Mouse (Mus musculus) erythroblast, embryonic 14.5 days (primary cell): ENCODE data around the gene Mybph. TPM values are rescaled to one million over a fixed set of nuclear protein-coding genes. Genes with fewer than 3 reads are reported as not detected.

ENCODE experiments used
- H3K27me3 ChIP-seq: 2 replicates; pipeline ENCODE4 v1.6.1; 2012; ENCODE audit warnings: inconsistent platforms; ENCODE audit not compliant: control insufficient read depth
- H3K36me3 ChIP-seq: 2 replicates; pipeline ENCODE4 v1.6.1; 2012; ENCODE audit warnings: mild to moderate bottlenecking, inconsistent platforms; ENCODE audit not compliant: control insufficient read depth
- H3K4me1 ChIP-seq: 2 replicates; pipeline ENCODE4 v1.6.1; 2012; ENCODE audit warnings: inconsistent platforms; ENCODE audit not compliant: control insufficient read depth
- H3K4me3 ChIP-seq: replicated peaks from 2 replicates; pipeline ENCODE3; 2012; ENCODE audit warnings: moderate library complexity, mild to moderate bottlenecking, inconsistent platforms
- H3K9me3 ChIP-seq: 2 replicates; pipeline ENCODE4 v1.6.1; 2012; ENCODE audit warnings: low read length, inconsistent platforms, mixed read lengths; ENCODE audit not compliant: control insufficient read depth
- GATA1 ChIP-seq: IDR thresholded peaks from 2 replicates; pipeline ENCODE4 v1.6.1; 2012; ENCODE audit warnings: low read length, inconsistent platforms, mixed read lengths
- TAL1 ChIP-seq: IDR thresholded peaks from 3 replicates; pipeline ENCODE4 v1.6.1; 2012; ENCODE audit warnings: low read length, inconsistent platforms, mixed read lengths
- polyA plus RNA-seq: library from polyadenylated mRNA; stranded (reverse); fragments of >175 nt; gene quantifications from 2 replicates; pipeline ENCODE4 v1.2.3, GENCODE M21; 2012

Mybph gene
- polyA plus RNA-seq, 1 experiment, result not detected

DNA sequence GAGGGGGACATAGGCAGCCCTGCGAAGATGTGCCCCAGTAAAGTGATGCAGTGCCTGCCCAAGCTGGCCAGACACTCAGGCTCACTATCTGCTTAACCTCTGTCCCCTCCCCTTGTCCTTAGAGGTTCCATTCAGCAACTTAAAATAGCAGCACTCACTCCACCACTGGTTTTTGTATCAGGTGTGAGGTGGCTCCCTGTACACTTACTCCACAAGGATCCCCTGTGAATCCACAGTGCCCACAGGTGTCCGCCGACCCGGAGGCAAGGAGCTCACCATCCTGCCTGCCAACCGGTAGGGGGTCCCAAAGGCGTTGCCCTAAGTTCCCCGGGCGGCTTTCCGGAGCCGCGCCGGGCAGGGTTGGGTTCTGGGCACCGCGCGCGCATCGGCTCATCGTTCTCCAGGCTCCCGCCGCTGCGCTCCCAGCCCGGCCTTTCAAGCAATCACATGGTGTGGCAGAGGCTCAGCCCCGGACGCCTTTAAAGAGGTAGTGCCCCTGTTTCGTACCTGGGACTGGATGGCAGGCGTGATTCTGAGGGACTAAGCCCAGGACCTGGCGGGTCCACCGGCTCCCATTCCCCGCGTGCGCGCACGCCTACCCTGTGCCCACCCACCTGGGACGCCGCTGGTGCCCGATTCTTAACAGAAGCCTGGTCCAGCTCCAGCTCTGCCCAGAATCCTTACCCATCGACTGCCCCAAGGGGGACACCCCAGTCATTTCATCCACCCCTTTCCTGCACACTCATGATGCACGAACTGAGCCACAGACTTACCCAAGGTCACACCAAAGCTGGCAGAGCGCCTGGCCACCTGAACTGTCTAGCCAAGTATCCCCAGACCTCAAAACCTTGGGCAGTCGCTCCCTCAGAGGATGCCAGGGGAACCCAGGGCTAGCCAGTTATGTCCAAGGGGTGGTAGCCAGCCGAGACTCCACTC lies 41.5 kb downstream of the Mybph start:
- peaks cover 38% of the 10 kb centered on the region for H3K27me3 ChIP-seq
- H3K9me3 ChIP-seq, result no peaks in the 10 kb centered on the region
- TF ChIP-seq GATA1, result no peak
- no peak for TF ChIP-seq TAL1
- no peaks in the 10 kb centered on the region for H3K4me1 ChIP-seq
- peak overlapping the region; percentile 3 for H3K4me3 ChIP-seq
- H3K36me3 ChIP-seq, result no peaks in the 10 kb centered on the region

DNA sequence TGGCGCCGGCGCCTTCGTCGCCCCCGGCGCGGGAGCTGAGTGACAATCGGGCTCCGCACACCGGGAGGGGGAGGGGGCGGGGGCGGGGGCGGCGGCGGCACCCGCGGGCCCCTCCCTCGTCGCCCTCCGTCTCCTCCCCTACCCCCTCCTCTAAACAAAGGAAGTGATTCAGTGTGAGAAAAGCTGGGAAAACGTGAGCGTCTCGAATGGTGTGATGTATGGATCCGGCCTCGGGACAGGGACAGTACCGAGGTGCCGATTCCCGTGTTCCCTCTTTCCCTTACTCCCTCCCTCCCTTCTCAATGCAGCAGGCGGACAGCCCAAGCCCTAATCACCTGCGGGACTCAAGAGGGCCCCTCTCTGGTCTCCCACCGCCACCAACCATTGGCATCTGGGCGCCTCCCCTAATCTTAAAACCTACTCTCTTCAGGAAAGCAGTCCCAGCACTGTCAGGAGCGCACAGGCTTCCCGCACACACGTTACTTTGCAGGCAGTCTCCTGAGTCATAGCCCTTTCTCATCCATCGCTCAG lies 42.2 kb downstream of the Mybph start, which contains the start of gene Adora1:
Adora1 (minus strand) TSS at position 41 of the 531 bp plus-strand sequence.
- Histone ChIP-seq H3K9me3 (no peaks in the 10 kb centered on the region), H3K4me1 (no peaks in the 10 kb centered on the region), H3K4me3 (peak within 1 kb of the TSS; percentile 3), H3K36me3 (no peaks in the 10 kb centered on the region), H3K27me3 (peaks cover 38% of the 10 kb centered on the region)
- no peak for TF ChIP-seq TAL1
- TF ChIP-seq GATA1, result no peak

DNA sequence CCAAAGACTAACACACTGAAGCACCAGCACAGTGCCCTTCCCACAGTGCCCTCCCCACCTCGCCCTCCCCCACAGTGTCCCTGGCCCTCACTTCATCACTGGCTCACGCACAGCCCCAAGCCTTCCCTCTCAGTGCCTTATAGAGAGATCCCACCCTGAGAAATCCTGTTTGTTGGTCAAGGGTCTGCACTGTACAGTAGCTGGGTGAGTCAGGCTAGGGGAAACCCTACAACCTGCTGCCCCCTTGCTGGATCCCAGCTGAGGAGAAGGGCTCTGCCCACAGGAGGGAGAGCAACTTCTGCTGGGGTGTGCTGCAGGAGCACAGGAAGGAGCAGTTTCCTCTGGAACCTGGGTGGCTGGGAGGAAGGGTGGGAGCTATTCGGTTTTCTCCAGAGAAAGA lies 42.9 kb downstream of the Mybph start:
- TF ChIP-seq TAL1 (no peak), GATA1 (no peak)
- peaks cover 38% of the 10 kb centered on the region for H3K27me3 ChIP-seq
- no peaks in the 10 kb centered on the region for H3K9me3 ChIP-seq
- H3K4me3 ChIP-seq, result no peak overlapping the region
- H3K36me3 ChIP-seq, result no peaks in the 10 kb centered on the region
- no peaks in the 10 kb centered on the region for H3K4me1 ChIP-seq

DNA sequence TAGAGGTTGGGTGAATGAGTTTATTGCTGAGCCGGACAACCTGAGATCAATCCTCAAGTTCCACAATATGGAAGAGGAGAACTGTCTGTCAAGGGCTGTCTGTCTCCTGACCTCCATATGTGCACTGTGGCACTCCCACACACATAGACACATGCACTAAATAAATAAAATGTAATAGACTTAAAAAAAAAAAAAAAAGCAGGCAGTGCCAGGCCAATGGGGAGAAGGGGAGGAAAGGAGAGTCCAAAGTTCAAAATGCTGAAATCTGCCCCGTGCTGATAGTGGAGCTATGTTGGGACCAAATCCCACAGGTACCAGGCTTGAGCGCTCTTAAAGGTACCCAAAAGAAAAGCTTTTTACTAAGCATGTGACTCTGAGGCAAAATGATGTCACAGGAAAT lies 44.2 kb downstream of the Mybph start:
- H3K9me3 ChIP-seq, result no peaks in the 10 kb centered on the region
- H3K4me1 ChIP-seq, result no peaks in the 10 kb centered on the region
- H3K36me3 ChIP-seq, result no peaks in the 10 kb centered on the region
- no peak overlapping the region for H3K4me3 ChIP-seq
- TF ChIP-seq TAL1 (no peak), GATA1 (no peak)
- H3K27me3 ChIP-seq, result peaks cover 38% of the 10 kb centered on the region

DNA sequence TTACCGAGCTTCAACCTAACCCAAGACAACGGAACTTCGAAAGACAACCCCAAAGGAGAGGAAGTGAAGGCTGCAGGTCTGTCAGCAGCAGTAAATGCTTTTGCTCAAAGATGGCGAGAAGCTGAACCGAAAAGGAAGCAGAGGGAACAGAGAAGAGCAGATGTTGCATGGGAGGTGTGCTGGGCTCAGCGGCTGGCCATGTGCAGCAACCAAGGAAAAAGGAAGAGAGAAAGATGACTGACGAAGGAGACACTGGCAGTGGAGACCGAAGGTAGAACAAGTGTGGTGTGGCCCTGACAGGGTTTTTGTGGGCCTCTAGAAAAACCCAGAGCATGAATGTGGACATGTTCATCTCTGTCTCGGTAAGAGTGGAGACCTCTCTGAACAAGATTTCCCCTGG lies 47.5 kb downstream of the Mybph start:
- Histone ChIP-seq H3K36me3 (no peaks in the 10 kb centered on the region), H3K27me3 (peaks cover 14% of the 10 kb centered on the region), H3K9me3 (no peaks in the 10 kb centered on the region), H3K4me3 (no peak overlapping the region), H3K4me1 (peaks cover 6% of the 10 kb centered on the region; the same call in 1 of the 2 replicates)
- TF ChIP-seq GATA1, result no peak
- TF ChIP-seq TAL1, result no peak

DNA sequence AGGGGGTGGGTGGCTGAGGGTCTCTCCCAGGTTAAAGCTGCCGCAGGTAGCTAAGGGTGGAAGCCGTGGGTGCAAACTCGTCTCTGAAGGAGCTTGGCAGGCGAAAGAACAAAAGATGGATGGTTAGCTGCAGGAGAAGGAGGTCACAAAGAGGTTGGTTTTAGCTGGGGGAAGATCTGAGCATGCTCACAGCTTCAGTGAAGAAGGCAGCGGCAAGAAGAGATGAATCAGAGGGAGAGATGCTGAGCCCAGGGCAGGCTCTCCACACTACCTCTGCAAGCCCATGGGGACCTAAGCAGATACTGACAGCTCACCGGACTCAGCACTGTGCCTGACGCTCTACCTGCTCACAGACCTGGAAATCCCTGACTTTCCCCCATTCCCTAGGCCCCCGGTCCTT lies 48.0 kb downstream of the Mybph start:
- TF ChIP-seq GATA1 (no peak), TAL1 (no peak)
- peaks cover 8% of the 10 kb centered on the region for H3K27me3 ChIP-seq
- no peaks in the 10 kb centered on the region for H3K36me3 ChIP-seq
- H3K4me3 ChIP-seq, result no peak overlapping the region
- H3K4me1 ChIP-seq, result peaks cover 6% of the 10 kb centered on the region; the same call in 1 of the 2 replicates
- H3K9me3 ChIP-seq, result no peaks in the 10 kb centered on the region

DNA sequence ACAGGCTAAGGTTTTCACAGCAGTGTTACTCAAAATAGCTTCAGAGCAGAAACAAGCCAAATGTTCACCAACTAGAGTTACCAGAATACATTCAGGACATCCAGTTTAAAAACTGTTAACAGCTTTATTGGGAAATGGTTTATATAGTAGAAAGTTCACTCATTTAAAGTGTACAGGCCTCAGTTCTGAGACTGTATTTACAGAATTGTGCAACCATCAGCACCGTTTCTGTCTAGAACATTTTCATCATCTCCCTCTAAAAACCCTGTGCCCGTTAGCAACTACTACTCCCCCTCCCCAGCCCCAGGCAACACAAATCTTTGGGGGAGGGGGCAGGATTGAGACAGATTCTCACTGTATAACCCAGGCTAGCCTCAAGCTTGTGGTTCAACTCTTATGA lies 49.0 kb downstream of the Mybph start:
- no peak overlapping the region for H3K4me3 ChIP-seq
- TF ChIP-seq TAL1 (no peak), GATA1 (no peak)
- H3K4me1 ChIP-seq, result peaks cover 6% of the 10 kb centered on the region; the same call in 1 of the 2 replicates
- H3K9me3 ChIP-seq, result no peaks in the 10 kb centered on the region
- 0 out of 2 replicates have a peak, but pooled peaks cover 3% of the 10 kb centered on the region for H3K27me3 ChIP-seq
- H3K36me3 ChIP-seq, result no peaks in the 10 kb centered on the region

DNA sequence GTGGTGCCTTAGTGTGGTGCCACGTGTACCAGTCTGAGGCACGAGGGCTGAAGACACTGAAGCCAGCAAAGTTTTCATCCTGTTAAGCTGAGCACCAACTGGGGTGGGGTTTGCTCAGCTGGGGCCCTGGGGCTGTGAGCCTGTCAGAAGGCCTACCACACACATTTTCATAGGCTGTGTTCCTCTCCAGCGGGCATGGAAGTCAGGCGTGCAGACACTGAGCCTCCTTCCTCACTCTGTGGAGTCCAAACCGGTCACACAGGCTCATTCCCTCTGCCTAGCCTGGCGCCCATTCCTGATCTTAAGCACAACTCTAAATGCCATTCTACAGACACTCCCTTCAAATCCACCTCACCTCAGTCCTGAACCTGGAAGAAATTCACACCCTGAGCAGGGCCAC lies 50.3 kb downstream of the Mybph start:
- TF ChIP-seq GATA1 (no peak), TAL1 (no peak)
- no peaks in the 10 kb centered on the region for H3K36me3 ChIP-seq
- no peaks in the 10 kb centered on the region for H3K9me3 ChIP-seq
- no peak overlapping the region for H3K4me3 ChIP-seq
- peaks cover 6% of the 10 kb centered on the region; the same call in 1 of the 2 replicates for H3K4me1 ChIP-seq
- 0 out of 2 replicates have a peak, but pooled peaks cover 3% of the 10 kb centered on the region for H3K27me3 ChIP-seq

DNA sequence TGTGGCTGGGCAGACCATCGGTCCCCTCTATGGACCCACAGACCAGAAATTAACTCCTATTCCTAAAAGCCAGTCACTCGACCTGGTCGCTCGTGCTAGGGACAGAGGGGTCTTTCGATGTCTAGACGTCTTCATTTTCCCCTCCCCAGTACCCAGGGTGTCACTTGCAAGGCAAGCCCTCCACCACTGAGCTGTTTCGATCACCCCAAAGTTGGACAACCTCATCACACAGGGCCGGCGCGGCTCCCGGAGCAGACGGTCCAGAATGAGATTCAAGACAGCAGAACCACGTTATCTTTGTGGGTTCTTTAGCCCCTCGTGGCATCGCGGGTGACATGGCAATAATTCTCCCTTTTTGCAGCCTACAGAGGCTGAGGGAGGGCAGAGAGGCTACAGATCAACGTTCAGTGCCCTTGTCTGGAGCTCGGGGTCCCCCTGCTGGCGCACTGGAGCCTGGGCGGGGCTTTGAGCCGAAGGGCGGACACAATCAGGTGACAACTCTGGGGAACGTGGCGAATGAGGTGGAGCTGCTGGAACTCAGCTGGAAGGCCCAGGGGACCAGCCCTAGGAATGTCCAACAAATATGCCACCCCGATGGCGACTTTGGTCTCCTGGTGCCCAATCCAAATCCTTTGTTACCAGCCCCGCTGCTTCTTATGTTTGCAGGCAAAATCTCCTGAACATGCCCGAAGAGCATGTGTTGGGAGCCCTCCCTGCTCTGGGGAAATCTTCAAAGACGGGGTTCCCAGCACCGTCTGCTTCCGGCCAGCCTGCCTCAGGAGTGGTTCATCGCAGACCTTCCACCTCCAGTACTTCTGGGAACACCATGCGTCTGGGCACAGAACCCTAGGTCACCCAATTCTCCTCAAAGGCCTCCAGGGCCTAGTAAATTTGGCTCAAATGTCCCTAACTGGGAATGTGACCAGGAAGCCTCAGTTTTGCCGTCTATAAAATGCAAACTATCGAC lies 51.0 kb downstream of the Mybph start:
- H3K4me1 ChIP-seq, result peaks cover 6% of the 10 kb centered on the region; the same call in 1 of the 2 replicates
- TF ChIP-seq TAL1 (no peak), GATA1 (no peak)
- no peaks in the 10 kb centered on the region for H3K36me3 ChIP-seq
- no peak overlapping the region for H3K4me3 ChIP-seq
- H3K27me3 ChIP-seq, result 0 out of 2 replicates have a peak, but pooled peaks cover 3% of the 10 kb centered on the region
- H3K9me3 ChIP-seq, result no peaks in the 10 kb centered on the region
